Mouse (Mus musculus) left cerebral cortex, adult 8-10 months (tissue): ENCODE measurements at regions not wholly inside any gene's neighbourhood (a gene's known extent, or its start where the extent isn't known, plus 50 kb on each side); places are given as distances from the start of the nearest gene placed in this dataset.
A peak's percentile ranks its signal among the peaks of the same experiment; 100 is the strongest.

ENCODE experiments used
- DNase-seq, 2 experiments: peaks; one replicate each; pipeline ENCODE4 v3.0.0; 2022; ENCODE audit warnings: low spot score in 2 of 2

GRCm38 (mm10) chr6:54754810-54755209 is 61.9 kb upstream of the Znrf2 start:
- DNase-seq = no peak

- no peak for DNase-seq
Observed at GRCm38 (mm10) chr6:54757511-54757911, 59.2 kb upstream of the Znrf2 start.

GRCm38 (mm10) chr6:54758112-54758511 is 58.6 kb upstream of the Znrf2 start:
- peak in 1 of 2 experiments; percentile 34 for DNase-seq

GRCm38 (mm10) chr6:54759263-54759662 is 57.5 kb upstream of the Znrf2 start:
- DNase-seq = no peak

- DNase-seq = peak; percentile 15 to 23
Observed at GRCm38 (mm10) chr6:54759942-54760498, 56.7 kb upstream of the Znrf2 start.

GRCm38 (mm10) chr6:54760541-54760940 is 56.2 kb upstream of the Znrf2 start:
- no peak for DNase-seq

GRCm38 (mm10) chr6:54762021-54762420 is 54.7 kb upstream of the Znrf2 start:
- DNase-seq = no peak

GRCm38 (mm10) chr6:54762499-54762898 is 54.2 kb upstream of the Znrf2 start:
- no peak for DNase-seq

- no peak for DNase-seq
Observed at GRCm38 (mm10) chr6:54763669-54764068, 53.0 kb upstream of the Znrf2 start.

- DNase-seq = no peak
Observed at GRCm38 (mm10) chr6:54765715-54766114, 51.0 kb upstream of the Znrf2 start.

- no peak for DNase-seq
Observed at GRCm38 (mm10) chr6:54766485-54767112, 50.1 kb upstream of the Znrf2 start.
